Mouse (Mus musculus): ENCODE results near the gene Ell2. TPM values are rescaled to one million over a fixed set of nuclear protein-coding genes. Genes with fewer than 3 reads are reported as not detected.
A peak's percentile ranks its signal among the peaks of the same experiment; 100 is the strongest.

The Ell2 gene
- total RNA-seq, 2 experiments from 2014 or later: 31.2 to 35.5 TPM

DNA sequence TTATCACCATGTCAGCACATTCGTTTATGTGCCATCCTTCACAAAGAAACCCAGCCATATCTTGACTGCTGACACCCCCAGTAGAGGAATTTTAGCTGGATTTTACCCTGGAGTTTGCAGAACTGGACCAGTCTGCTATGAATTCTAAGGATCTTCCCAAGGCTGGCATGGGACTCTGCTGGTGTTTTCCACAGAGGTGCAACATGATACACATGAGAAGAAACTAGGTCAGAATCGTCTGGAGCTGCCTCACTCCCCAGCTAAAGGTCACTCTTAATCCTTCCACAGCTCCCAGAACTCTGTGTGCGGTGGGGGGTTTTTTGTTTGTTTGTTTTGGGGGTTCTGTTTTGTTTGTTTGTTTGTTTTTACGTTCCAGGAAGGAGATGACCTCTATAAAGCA, 79.2 kb downstream of the Ell2 start:
- no peak for TF ChIP-seq CTCF (conservative IDR thresholded peaks at IDR 0.05)
- DNase-seq (ENCODE audit: low spot score in 2 of 2): no peak
- no peak overlapping the region for H3K4me3 ChIP-seq
- no peak overlapping the region for H3K27ac ChIP-seq

DNA sequence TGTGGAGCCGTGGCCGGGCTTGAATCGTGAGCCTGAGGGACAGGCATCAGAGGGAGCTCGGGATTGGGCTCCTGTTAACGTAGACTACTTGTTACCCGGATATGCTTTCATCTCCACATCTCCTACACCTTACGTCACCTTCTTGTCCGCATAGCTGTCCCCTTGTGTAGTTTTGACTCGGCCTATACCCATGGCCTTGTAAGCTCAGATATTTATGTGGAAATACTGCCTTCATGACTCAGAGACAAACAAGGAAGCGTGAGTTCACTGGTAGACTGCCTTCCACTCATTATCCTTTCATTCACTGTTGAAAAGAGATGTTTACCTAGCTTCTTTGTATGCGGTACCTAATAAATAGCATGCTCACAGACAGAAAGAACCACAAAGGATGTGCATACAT, 79.7 kb downstream of the Ell2 start:
- no peak overlapping the region for H3K4me3 ChIP-seq
- no peak for TF ChIP-seq CTCF (conservative IDR thresholded peaks at IDR 0.05)
- no peak overlapping the region for H3K27ac ChIP-seq
- DNase-seq (ENCODE audit: low spot score in 2 of 2): no peak

DNA sequence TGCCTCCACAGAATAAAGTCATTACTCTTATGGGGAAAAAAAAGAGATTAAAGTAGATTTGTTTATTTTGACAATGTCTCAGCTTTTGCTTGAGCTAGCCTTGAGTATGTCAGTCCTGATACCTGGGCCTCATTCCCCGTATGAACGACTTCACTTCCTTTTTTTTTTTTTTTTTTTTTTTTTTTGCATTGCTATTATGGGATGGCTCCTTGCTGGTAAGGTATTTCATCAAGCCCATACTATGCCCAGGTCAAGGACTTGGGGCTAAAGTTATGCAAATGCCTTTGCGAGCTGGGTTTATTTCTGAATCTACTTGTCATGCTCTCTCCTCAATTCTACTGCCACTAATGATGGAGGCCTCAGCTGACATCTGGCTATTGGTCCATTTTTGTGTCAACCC, 80.8 kb downstream of the Ell2 start:
- Histone ChIP-seq H3K27ac (no peak overlapping the region), H3K4me3 (no peak overlapping the region)
- DNase-seq (ENCODE audit: low spot score in 2 of 2): no peak
- TF ChIP-seq CTCF (conservative IDR thresholded peaks at IDR 0.05): no peak

DNA sequence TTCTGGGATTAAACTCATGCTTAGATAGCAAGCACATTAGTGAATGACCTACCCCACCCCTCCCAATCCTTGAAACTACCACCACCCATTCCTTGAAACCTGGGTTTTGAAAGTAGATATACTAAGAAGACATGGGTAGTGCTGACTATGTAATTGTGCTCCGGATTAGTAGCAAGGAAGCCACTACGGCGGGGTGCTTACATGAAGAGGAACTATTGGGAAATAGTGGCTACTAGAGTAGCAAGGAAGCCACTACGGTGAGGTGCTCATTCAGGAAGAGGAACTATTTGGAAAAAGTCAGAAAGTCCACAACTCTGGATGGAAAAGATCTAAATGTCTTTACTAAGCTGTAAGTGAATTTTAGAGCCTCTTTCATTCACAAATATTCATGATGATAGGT, 81.6 kb downstream of the Ell2 start:
- no peak for DNase-seq (ENCODE audit: low spot score in 2 of 2)
- no peak overlapping the region for H3K27ac ChIP-seq
- TF ChIP-seq CTCF (conservative IDR thresholded peaks at IDR 0.05): no peak
- H3K4me3 ChIP-seq: no peak overlapping the region

DNA sequence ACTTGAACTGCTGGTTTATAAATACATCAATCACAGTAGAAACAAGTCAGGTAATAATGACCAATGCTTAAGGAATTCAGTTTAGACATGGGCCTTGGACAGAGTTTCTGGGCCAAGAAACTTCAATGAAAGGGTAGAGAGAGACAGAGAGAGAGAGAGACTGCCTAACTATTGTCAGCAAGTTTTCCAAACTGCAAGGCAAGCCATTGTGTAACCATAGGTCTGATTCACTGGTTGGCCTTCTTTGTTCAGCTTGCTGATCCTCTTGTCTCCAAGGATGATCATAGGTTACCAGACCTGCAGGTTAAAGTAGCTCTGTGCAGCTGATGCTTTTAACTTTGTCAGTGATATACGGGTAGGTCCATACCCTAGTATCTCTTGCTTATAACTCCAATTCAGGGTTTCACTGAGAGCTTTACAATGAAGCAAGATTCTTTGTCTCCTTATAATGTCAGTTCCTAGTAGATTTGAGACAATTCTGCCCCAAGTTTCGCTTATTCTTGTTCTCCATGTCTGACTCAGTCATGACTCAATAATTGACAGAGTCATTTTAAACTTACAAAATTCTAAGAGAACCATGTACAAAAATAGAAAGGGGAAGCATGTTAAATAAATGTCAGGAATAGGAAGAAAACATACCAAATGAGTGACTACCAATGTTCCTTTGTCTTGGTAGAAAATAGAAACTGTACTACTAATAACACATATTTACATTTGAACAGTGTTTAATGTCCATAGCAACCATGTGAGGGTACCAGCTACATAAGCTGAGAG, 82.7 kb downstream of the Ell2 start:
- H3K27ac ChIP-seq: no peak overlapping the region
- no peak overlapping the region for H3K4me3 ChIP-seq
- no peak for TF ChIP-seq CTCF (conservative IDR thresholded peaks at IDR 0.05)
- DNase-seq (ENCODE audit: low spot score in 2 of 2): no peak

DNA sequence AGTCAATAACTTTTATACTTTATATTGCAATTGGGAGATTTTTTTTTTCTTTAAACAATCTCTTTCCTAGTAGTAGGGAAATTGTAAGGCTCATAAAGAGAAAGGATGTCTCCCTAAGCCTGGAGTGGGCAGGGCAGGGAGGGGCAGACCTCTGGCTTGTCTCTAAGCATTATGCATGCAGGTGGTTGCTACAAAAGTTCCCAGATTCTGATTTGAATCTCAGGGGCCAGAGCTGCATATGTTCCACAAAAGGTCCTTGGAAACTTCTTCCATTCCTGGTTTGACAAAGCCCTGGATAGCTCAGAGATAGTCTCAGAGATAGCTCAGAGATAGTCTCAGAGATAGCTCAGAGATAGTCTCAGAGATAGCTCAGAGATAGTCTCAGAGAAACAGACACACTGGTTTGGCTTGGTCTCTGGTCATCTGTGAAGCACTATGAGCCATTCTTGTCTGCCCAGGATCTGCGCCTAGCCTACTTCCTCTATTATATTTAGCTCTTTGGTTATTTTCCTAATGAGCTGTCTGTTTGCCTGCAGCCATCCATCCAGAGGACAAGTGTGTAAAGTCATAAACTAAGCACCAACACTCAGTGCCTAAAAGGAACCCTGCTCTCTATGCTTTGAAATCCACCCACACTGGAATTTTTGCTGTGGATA, 84.1 kb downstream of the Ell2 start:
- no peak for TF ChIP-seq CTCF (conservative IDR thresholded peaks at IDR 0.05)
- Histone ChIP-seq H3K4me3 (no peak overlapping the region), H3K27ac (no peak overlapping the region)
- no peak for DNase-seq (ENCODE audit: low spot score in 2 of 2)

DNA sequence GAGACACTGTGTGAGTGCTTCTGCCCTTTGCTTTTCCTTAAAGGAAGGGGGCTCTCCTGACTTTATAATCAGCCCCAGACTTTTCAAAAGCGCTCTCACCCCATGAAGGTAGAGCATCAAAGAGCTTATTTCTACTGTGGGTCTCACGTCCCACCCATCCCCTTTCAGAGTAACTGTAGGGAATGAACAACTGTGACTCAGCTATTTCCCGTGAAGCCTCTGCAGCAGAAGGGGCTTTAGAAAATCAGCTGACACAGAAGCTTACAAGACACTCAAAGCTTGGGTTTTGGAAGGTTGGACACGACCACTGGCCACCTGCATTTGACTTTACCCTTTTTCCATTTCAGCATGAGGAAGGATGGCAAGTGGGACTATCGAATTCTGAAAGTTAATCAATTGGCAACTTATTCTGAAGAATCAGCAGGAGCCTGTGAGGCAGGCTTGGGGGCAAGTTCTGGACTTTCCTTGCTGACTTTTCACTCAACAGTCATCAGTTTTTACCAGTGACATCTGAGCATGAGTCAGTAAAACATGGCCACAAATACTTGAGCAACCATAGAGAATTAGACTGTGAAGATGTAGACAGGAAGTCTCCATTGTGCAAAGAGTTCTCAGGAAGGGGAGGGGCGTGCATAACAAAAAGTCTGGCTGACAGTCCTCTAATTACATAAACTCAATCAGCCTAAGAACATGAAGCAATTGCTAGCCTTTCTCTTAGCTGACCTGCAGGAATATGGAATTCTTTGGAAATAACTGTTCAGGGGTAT, 87.5 kb downstream of the Ell2 start:
- H3K4me3 ChIP-seq: no peak overlapping the region
- no peak for TF ChIP-seq CTCF (conservative IDR thresholded peaks at IDR 0.05)
- H3K27ac ChIP-seq: no peak overlapping the region
- DNase-seq (ENCODE audit: low spot score in 2 of 2): no peak

DNA sequence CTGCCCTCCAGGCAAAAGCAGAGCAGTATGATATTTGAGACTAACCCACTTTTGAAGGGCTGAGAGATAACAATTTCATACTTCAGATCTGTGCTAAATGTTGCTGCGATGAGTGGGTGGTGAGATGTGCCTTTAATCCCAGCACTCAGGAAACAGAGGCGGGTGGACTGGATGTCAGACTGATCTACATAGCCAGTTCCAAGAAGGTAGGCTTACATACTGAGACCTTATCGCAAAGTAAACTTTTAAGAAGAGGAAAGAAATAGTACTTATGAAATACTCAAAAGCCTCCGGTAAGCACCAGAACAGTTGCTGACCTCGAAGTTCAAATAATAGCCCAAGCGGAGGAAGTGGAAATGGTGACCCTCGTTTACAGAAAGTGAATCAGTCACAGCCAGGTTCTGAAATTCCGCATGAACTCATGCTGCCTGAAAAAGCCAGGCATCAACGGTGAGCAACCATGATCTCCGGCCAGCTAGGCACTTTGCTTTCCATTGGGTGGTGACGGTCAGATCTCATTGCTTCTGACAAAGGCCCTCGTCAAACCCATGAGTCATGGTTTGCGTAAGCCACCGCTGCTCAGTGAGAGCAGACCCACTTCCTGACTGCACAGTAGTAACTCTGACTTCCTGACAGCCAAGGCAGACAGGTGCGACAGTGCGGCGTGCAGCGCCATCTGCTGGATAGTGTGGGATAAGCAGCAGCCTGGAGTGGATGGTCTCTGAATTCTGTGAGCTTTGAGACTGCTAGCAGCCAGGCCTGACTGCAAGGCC, 91.0 kb downstream of the Ell2 start:
- H3K4me3 ChIP-seq: peak overlapping the region; percentile 47
- no peak overlapping the region for H3K27ac ChIP-seq
- TF ChIP-seq CTCF (conservative IDR thresholded peaks at IDR 0.05): peak; percentile 100
- peak; percentile 91 to 96 for DNase-seq (ENCODE audit: low spot score in 2 of 2)

DNA sequence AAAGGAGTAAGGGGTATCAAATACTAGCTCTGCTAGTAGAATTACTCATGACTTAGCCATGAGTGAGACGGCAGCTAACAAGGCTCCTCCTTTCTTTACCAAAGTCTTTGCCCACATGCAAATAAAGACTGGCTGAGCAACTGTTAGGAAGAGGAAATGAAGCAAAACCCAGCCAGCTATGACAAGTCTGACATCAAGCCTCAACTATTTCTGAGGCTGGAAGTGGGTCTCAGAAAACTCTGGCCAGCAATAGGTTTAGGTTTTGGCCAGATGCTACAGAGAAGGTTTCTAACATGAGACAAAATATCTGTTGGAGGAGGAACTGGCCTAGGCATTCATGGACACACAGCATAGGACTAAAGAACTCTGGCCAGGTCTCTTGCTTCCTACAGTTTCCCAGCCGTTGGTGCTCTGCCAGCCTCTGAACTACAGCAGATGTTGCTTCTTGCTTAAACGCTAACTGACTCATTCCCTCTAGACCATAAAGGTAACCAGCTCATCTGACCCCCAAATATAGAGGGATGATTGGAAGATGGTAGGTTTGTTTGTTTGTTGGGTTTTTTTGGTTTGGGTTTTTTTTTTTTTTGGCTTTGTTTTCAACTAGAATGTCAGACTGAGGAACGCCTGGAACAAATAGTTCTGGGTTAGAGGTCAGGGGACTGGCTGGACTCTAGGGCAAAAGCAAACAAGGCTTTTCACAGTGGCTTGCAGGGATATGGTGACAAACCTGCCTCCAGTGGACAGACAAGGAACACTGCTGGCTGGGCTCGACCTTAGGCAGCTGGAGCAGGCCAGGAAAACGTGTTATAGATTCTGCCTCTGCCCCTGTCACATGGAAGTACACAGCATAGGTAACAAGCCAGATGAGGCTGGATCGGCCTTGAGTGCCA, 92.1 kb downstream of the Ell2 start:
- DNase-seq (ENCODE audit: low spot score in 2 of 2): no peak
- no peak for TF ChIP-seq CTCF (conservative IDR thresholded peaks at IDR 0.05)
- no peak overlapping the region for H3K4me3 ChIP-seq
- H3K27ac ChIP-seq: no peak overlapping the region

DNA sequence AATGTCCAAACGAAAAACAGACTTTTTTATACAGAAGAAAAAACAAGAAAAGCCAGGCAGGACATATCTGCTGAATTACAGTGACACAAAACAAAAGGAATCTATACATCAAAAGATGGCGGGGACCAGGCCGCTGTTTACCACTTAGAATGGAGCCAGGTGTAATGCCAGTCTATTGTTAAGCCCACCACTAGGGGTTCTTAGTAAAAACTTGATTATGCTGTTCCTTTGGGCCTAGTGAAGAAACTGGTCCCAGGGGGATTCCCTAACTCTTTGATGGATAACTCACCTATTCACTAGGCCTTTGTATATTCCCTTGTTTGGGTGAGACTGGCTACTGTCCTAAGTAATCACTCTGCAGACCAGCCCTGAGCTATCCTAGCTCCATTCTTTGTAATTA, 92.9 kb downstream of the Ell2 start:
- Histone ChIP-seq H3K4me3 (no peak overlapping the region), H3K27ac (no peak overlapping the region)
- no peak for DNase-seq (ENCODE audit: low spot score in 2 of 2)
- no peak for TF ChIP-seq CTCF (conservative IDR thresholded peaks at IDR 0.05)

DNA sequence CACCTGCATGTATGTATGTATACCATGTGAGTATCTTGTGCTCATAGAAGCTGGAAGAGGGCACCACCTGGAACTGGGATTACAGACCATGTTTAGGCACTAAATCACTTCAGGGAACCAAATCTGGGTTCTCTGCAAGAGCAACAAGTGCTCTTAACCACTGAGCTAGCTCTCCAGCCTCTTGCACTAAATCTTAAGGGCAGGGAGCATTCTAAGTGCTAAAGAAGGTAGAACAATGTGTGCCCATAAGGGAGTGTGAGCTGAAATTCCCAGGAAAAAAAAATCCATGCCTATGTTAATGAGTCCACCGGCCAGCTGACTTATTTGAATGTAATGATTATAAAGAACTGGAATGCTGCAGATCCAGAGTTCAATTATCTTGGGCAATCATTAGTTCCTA, 101.4 kb downstream of the Ell2 start:
- TF ChIP-seq CTCF (conservative IDR thresholded peaks at IDR 0.05): no peak
- no peak overlapping the region for H3K4me3 ChIP-seq
- no peak for DNase-seq (ENCODE audit: low spot score in 2 of 2)
- no peak overlapping the region for H3K27ac ChIP-seq

DNA sequence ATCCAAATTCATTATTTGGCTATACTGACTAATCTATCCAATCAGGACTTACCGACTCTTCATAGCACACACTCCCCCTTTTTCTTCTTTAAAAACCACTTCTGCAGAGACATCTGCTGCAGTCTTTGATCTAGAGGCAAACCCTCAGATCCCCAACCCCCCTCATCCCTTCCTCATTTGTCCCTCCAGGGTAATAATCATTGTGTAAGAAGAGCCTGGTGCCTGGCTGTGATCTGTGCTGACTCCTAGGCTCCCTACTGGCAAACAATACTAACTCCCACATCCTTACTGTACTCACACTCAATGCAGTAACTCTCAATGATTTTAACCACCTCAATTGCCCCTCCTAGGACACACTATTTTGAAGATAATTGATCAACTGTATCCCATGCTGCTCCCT, 103.4 kb downstream of the Ell2 start:
- DNase-seq (ENCODE audit: low spot score in 2 of 2): no peak
- no peak overlapping the region for H3K27ac ChIP-seq
- TF ChIP-seq CTCF (conservative IDR thresholded peaks at IDR 0.05): no peak
- H3K4me3 ChIP-seq: no peak overlapping the region
